Mouse (Mus musculus) kidney, adult 2 months (tissue): ENCODE data around the gene Fstl5.

Experiments
- CTCF ChIP-seq: fragments of 200-500 bp; conservative IDR thresholded peaks from 2 replicates; pipeline ENCODE4 v1.5.1; 2011; ENCODE audit warnings: low read depth, mild to moderate bottlenecking, control low read depth, low read length, moderate library complexity, mixed read lengths; ENCODE audit not compliant: insufficient read depth, insufficient read length
- POLR2A ChIP-seq: fragments of 200-500 bp; IDR thresholded peaks from one replicate; pipeline ENCODE4 v1.6.1; 2011; ENCODE audit warnings: low read depth, low read length, control low read depth

- TF ChIP-seq CTCF (no peak), POLR2A (no peak)
Measured at GRCm38 (mm10) chr3:76238834-76239233, 164.8 kb downstream of the Fstl5 start.
